Mouse (Mus musculus) CD4-positive helper T cell, adult 2 months (primary cell): ENCODE measurements at regions not wholly inside any gene's neighbourhood (a gene's known extent, or its start where the extent isn't known, plus 50 kb on each side); places are given as distances from the start of the nearest gene placed in this dataset.

Experiments used
- DNase-seq: peaks from one replicate; pipeline ENCODE4 v3.0.0-alpha.2; 2012; ENCODE audit warnings: low read depth, missing footprints, low spot score

DNA sequence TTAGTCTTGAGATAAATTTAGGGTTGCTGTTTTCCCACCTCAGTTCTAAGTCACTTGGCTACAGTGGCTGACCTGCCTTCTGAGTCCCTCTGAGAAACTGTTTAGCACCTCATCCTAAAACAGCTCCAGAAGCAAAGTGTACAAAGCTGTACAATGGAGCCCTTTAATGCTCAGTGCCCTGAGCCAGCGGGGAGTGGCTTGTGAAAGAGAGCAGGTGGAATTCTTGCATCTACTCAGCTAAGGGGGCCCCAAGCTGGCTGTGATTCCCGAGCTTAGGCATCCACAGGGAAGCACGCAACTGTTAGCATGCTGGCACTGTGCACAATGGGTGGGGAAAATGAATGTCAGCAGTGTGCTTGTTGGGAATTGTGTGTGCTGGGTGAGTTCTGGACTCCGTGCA is 63.2 kb upstream of the Kcnj15 start:
- DNase-seq: no peak

DNA sequence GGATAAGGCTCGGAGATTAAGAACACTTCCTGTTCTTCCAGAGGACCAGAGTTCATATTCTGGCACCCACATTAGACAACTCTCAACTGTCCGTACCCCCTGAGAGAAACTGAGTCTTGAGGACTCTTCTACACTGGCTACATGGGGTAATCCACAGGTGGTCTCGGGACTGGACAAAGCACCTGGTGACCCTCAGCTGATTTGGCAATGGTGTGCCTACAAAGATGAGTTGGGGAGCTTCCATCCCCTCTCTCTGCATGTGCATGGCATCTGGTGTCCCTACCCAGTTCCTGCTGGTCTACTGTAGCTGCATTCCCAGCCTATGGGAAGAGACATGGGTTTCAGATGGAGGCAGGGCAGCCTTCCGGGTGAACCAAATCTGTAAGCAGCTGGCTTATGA is 61.2 kb upstream of the Kcnj15 start:
- DNase-seq: no peak

DNA sequence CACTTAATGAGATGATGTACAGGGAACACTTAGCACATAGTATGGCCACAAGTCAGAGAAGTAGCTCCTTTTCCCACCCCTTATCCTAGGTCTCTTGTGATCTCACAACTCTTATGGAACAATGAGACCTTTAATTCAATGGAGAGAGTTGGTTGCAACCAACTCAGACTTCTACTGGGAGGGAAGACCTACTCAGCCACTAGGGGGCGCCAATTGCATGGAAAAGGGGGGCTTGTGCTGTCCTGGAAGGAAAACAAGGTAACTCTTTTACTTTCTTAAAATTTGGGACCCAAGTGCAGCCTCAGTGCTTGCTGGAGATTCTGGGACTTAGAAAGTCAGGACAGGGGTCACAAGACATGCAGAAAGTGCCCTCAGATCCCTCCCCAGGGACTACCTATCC is 60.7 kb upstream of the Kcnj15 start:
- DNase-seq: peak; percentile 49

DNA sequence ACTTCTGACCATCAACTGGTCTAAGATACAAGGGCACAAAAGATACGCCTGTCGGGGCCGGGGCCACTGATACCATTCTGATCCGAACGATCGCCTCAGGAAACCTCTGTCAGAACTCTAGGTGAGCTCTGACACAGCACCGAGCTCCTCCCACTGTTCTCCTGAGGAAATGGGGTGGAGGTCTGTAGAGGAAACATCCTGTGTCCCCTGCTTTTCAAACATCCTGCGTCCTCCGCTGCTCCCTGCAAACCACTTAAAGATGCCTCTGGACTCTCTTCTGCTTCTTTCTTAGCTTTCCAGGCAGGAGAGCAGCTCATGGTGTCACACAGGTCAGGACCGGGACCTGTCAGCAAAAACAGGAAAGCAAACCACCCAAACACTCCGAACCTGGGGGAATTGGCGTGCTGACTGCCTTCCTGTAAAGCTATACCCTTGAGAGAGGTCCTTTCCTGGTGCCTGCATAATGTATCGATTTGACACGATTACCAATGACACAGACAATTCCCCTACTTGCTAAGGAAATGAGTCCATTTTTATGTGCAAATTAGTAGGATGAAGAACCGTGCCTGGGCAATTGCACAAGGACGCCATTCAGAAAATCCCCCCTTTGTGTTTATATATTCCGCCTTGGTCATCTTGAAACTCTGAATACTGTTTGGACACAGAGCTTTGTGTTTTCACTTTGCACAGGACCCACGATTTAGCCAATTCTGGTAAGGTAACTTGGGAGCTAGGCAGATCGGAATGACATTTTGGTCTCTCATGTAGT is 58.4 kb upstream of the Kcnj15 start:
- no peak for DNase-seq

DNA sequence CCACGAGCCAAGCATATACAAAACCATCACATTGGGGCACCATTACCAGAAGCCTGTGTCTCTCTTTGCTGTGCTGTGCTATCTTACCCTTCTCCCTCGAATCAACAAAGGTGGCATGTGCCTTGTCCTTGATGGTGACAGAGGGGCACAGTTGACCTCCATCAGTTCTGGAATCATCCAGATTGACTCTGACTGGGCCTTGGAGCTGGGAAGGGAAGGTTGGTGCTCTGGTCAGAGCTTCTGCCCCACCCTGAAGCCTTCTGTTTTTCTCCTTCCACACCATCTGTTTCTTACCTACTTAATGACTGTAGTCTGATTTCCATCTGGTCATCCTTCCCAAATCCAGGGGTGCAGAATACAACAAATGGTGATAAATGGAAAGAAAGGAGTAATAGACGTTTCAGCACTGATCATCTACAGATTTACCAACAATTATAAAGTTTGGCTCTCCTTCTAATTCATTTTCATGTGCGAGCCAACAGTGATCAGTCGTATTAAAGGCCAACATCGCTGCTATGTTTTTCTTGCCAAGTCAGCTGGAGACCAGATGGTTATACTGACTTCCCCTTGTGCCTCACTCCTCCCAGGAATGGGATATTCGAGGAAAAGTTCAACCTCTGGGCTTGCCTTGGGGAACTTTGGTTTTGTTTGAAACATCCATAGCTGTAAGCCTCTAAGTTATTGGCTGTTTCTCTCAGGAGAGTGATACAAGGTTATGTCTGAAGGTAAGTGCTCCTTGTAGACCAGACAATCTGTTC is 55.1 kb upstream of the Kcnj15 start:
- no peak for DNase-seq

DNA sequence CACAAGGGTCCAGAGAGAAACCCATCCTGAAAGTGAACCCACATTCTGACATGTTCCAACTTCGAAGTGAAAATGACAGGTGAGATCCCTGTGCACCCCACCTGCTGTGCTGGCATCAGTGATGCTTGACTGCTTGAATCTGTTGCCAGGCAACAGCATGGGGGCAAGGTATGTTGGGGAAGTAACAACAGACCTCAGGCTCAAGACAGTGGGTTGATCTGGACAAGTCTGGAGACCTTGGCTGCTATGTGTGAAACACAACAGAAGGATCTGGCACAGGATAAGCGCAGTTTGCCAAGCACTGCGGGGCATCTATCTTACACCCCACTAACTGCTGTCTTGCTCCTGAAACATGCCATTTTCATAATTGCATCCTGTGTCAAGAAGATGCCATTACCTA is 54.3 kb upstream of the Kcnj15 start:
- no peak for DNase-seq

DNA sequence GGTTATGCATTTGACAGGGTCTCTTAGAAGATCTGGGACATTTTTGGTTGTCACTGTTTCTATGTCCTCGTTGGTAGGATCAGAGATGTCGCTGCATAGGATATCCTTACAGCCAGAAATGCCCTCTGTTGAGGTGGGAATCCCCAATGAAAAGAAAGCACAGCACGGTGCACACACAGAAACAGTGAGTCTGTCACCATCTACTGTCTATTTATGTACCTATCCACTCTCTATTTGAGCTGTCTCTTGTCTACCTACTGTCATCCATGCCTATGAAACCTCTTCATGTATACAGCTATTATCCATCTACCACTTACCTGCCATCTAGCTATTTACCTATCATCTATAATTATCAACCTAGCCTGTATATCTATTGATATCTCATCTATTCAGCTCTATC is 53.6 kb upstream of the Kcnj15 start:
- no peak for DNase-seq

DNA sequence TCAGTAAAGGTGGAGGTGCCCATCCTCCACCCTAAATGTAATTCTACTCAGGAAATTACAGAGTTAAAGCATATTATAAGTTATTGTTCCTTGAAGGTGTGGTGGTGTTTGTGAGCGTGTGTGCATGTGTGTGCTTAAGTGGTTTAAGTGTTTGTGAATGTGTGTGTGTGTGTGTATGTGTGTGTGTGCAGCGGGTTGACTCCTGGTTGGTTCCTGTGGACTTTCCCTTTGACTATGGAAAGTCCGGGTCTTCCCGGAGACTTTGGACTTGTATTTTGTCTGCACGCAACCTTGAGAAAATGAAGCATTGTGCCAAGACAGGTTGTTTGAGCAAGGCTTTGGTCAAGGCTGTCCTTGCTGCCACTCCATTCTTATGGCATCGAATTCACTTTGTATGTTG is 52.9 kb upstream of the Kcnj15 start:
- DNase-seq: no peak

DNA sequence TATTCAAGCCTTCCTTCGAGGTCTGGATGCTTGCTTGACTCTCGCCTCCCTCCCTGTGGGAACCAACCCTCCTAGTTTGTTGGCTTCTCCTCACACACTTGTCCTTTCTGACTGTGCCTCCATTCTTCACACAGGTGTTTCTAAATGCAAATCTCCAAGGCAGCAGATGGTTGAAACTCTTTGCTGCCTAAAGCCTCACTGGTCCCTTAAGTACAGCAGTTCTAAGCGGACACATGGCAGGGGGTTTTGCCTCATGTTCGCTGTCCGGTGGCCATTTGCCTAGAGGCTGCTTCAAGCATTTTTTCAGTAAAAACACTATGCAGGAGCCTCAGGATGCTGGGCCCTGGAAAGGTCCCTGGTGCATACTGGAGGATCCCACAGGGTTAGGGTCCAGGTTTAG is 50.9 kb upstream of the Kcnj15 start:
- no peak for DNase-seq

DNA sequence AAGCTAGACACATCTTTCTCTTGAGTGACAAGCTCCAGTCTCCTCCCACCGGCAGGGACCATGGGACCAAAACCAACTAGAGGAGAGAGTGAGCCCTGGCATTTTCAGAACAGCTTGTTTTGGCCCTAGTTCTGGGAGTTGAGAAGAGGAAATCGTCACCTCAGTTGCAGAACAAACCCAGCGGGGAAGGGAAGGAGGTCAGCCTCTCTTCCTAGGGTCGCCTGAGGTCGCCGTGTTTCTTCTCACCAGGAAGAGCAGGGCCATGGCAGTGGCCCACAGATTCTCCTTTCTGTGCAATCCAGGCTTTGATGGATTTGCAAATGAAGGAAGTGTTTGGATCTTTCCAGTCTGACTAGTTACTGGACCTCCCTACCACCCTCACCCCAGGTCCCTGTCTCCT is 49.8 kb upstream of the Kcnj15 start:
- DNase-seq: no peak
